Mouse (Mus musculus) A20 (cell line): ENCODE results near the gene Gm16368.
"Not testable (repeated sequence)": the region's sequence is repeated elsewhere in the genome, so short reads cannot be mapped to it uniquely, and the experiment has no call there.

Source experiments
- DNase-seq: peaks from one replicate; pipeline ENCODE4 v3.0.0-alpha.2; 2011; ENCODE audit warnings: low read depth, low spot score

The Gm16368 gene

DNA sequence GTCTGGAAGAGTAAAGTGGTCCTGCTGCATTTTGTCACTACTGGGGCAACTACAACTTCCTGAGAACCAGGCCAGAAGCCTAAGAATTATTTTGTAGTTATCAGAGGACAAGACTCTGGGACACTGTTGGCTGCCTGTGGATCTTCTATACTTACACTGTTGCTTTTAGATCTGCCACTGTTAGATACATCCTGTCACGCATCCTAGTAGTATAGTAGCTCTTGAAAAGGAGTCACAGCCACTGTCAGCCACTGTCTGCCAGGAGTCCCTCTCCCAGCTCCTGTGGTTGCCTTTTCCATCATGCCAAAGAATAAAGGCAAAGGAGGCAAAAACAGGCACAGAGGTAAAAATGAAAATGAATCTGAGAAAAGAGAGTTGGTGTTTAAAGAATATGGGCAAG is at the start of gene Gm16368:
Gene Gm16368, plus strand, starts transcription at position 301 of the 400 bp plus-strand sequence.
- not testable (repeated sequence) for DNase-seq

GRCm38 (mm10) chr12:88039062-88039461 is 44.4 kb upstream of the Gm16368 start:
- DNase-seq = not testable (repeated sequence)

GRCm38 (mm10) chr12:88039703-88040102 is 43.8 kb upstream of the Gm16368 start:
- DNase-seq = not testable (repeated sequence)

GRCm38 (mm10) chr12:88045226-88045625 is 38.3 kb upstream of the Gm16368 start:
- DNase-seq = not testable (repeated sequence)
